8 mouse cellular contexts compared by ENCODE assay signal in genomic region chr1:124845681-124846080, GRCm38 (mm10).
DNase-seq lines count a peak whose midpoint lies in the region; ATAC-seq and TF ChIP-seq lines count a peak whose summit lies in the region.

No protein-coding gene starts in this region.

- DNase-seq in intestine, embryonic 14.5 days (ENCODE audit: low spot score) = peak; percentile 72
- DNase-seq in 416B (ENCODE audit: low read depth) = peak; percentile 15
- DNase-seq in adrenal gland, adult 2 months = peak; percentile 8
- DNase-seq in hindlimb bud, embryonic 11.5 days (ENCODE audit: extremely low spot score, low read depth, low spot score) = peak; percentile 42
- peak; percentile 21 for DNase-seq in ovary, postnatal 36 days (ENCODE audit: low spot score)
- no peak for DNase-seq in spleen, postnatal 14 days (ENCODE audit: low spot score in 2 of 2)

- H3K27ac ChIP-seq in intestine, embryonic 14.5 days (ENCODE audit: low read depth) = no peak overlapping the region
- no peak overlapping the region for H3K27ac ChIP-seq in intestine, postnatal 0 days (ENCODE audit: low read depth, low read length)

- H3K9me3 ChIP-seq in intestine, embryonic 14.5 days (ENCODE audit: control insufficient read depth, low read length) = no peaks in the 10 kb centered on the region; the same call in 1 of the 2 replicates
- H3K9me3 ChIP-seq in intestine, postnatal 0 days (ENCODE audit: control insufficient read depth) = no peaks in the 10 kb centered on the region

- no peaks in the 10 kb centered on the region for H3K27me3 ChIP-seq in intestine, embryonic 14.5 days (replicated peaks; ENCODE audit: control insufficient read depth, insufficient read depth, low read length)
- no peaks in the 10 kb centered on the region for H3K27me3 ChIP-seq in intestine, postnatal 0 days (replicated peaks; ENCODE audit: control insufficient read depth, insufficient read depth, low read length)

- no peak for ATAC-seq in intestine, embryonic 14.5 days (replicated peaks; ENCODE audit: low FRiP score, low TSS enrichment, low read depth)
- ATAC-seq in intestine, postnatal 0 days = no peak
- ATAC-seq in monocyte, adult 5-6 weeks (replicated peaks; ENCODE audit: insufficient number of reproducible peaks, low FRiP score, low TSS enrichment, poor library complexity, severe bottlenecking) = no peak

- no peaks in the 10 kb centered on the region for H3K4me1 ChIP-seq in intestine, embryonic 14.5 days (replicated peaks; ENCODE audit: control insufficient read depth, insufficient read depth, low read length)
- H3K4me1 ChIP-seq in intestine, postnatal 0 days (replicated peaks; ENCODE audit: control insufficient read depth, insufficient read depth, low read length) = no peaks in the 10 kb centered on the region

- H3K36me3 ChIP-seq in intestine, embryonic 14.5 days (ENCODE audit: control insufficient read depth, insufficient read depth, low read length) = no peaks in the 10 kb centered on the region
- no peaks in the 10 kb centered on the region for H3K36me3 ChIP-seq in intestine, postnatal 0 days (ENCODE audit: control insufficient read depth, insufficient read depth)

- TF ChIP-seq CTCF in intestine, postnatal 0 days (IDR thresholded peaks at IDR 0.05; ENCODE audit: low read depth) = no peak

- H3K4me3 ChIP-seq in intestine, embryonic 14.5 days (ENCODE audit: low read depth, low read length) = no peak overlapping the region
- H3K4me3 ChIP-seq in intestine, postnatal 0 days (ENCODE audit: low read depth, low read length) = no peak overlapping the region

- no peak overlapping the region for H3K9ac ChIP-seq in intestine, embryonic 14.5 days (ENCODE audit: low read length)
- no peak overlapping the region for H3K9ac ChIP-seq in intestine, postnatal 0 days (ENCODE audit: low read depth, low read length)

- no peak overlapping the region for H3K4me2 ChIP-seq in intestine, embryonic 14.5 days (ENCODE audit: low read length)
- no peak overlapping the region for H3K4me2 ChIP-seq in intestine, postnatal 0 days (replicated peaks; ENCODE audit: low read depth)

- WGBS in intestine, embryonic 14.5 days = 51% methylated on average over 6 of the region's 6 CpGs
- WGBS in intestine, postnatal 0 days = 52% methylated on average over 6 of the region's 6 CpGs

Comparison
In these comparisons a context has a peak if more than half of its experiments do, and no peak if none do; other contexts are left out.
1. DNase-seq: peak in intestine, embryonic 14.5 days (single experiment), 416B (single experiment), adrenal gland, adult 2 months (single experiment), hindlimb bud, embryonic 11.5 days (single experiment) and ovary, postnatal 36 days (single experiment); none in spleen, postnatal 14 days (0 of 2).